Mouse (Mus musculus): ENCODE results near the gene Tpsab1. TPM values are rescaled to one million over a fixed set of nuclear protein-coding genes. Genes with fewer than 3 reads are reported as not detected.
A peak's percentile ranks its signal among the peaks of the same experiment; 100 is the strongest.

Tpsab1 gene
- total RNA-seq, 1 experiment = not detected

GRCm38 (mm10) chr17:25338218-25338617 is 7.1 kb downstream of the Tpsab1 start:
- no peaks in the 10 kb centered on the region for H3K36me3 ChIP-seq (ENCODE audit: control insufficient read depth, insufficient read depth, low read length, poor library complexity, severe bottlenecking)
- no peaks in the 10 kb centered on the region for H3K4me1 ChIP-seq (ENCODE audit: control insufficient read depth in 2 of 2, insufficient read depth in 2 of 2, low read length in 2 of 2, poor library complexity in 1 of 2)
- H3K9me3 ChIP-seq (ENCODE audit: control insufficient read depth, insufficient read depth, low read depth, low read length) = no peaks in the 10 kb centered on the region
- no peak overlapping the region for H3K4me3 ChIP-seq (ENCODE audit: insufficient read depth in 1 of 2, low read depth in 1 of 2, low read length in 2 of 2, poor library complexity in 1 of 2, severe bottlenecking in 1 of 2)
- in situ Hi-C loops (cut with MboI; ENCODE audit: low sequenced_read_pairs in 2 of 2, unreplicated experiment in 2 of 2) = loop anchor here in 1 of 2 experiments (10.0 kb wide), 1 partner anchor 127 kb away; no protein-coding TSS in a partner anchor
- TF ChIP-seq CHD2 (IDR thresholded peaks at IDR 0.05; ENCODE audit: low read depth, low read length) (no peak), ZNF384 (IDR thresholded peaks at IDR 0.05; ENCODE audit: low read depth, low read length) (no peak), HCFC1 (IDR thresholded peaks at IDR 0.05; ENCODE audit: borderline replicate concordance, insufficient read depth, low read length) (no peak), MAFK (IDR thresholded peaks at IDR 0.05; ENCODE audit: insufficient read depth, low read depth, low read length) (no peak), ZC3H11A (IDR thresholded peaks at IDR 0.05; ENCODE audit: borderline replicate concordance, low read depth, low read length) (no peak)
- H3K27ac ChIP-seq (ENCODE audit: insufficient read depth, low read depth, low read length, poor library complexity, severe bottlenecking) = no peak overlapping the region
- no peak for DNase-seq (ENCODE audit: low read depth, low spot score)
- H3K9ac ChIP-seq (ENCODE audit: insufficient read depth, low read depth, low read length, poor library complexity, severe bottlenecking) = no peak overlapping the region

GRCm38 (mm10) chr17:25333943-25334342 is 11.4 kb downstream of the Tpsab1 start:
- TF ChIP-seq HCFC1 (IDR thresholded peaks at IDR 0.05; ENCODE audit: borderline replicate concordance, insufficient read depth, low read length) (0 out of 2 replicates have a peak, but pooled peaks have one; percentile 38), ZC3H11A (IDR thresholded peaks at IDR 0.05; ENCODE audit: borderline replicate concordance, low read depth, low read length) (peak; percentile 93), MAFK (IDR thresholded peaks at IDR 0.05; ENCODE audit: insufficient read depth, low read depth, low read length) (no peak)
- in situ Hi-C loops (cut with MboI; ENCODE audit: low sequenced_read_pairs in 2 of 2, unreplicated experiment in 2 of 2) = loop anchor here in 1 of 2 experiments (10.0 kb wide), 1 partner anchor 131 kb away; no protein-coding TSS in a partner anchor
- no peaks in the 10 kb centered on the region for H3K36me3 ChIP-seq (ENCODE audit: control insufficient read depth, insufficient read depth, low read length, poor library complexity, severe bottlenecking)

GRCm38 (mm10) chr17:25332321-25332720 is 13.0 kb downstream of the Tpsab1 start:
- TF ChIP-seq CHD2 (IDR thresholded peaks at IDR 0.05; ENCODE audit: low read depth, low read length) (no peak), HCFC1 (IDR thresholded peaks at IDR 0.05; ENCODE audit: borderline replicate concordance, insufficient read depth, low read length) (no peak), ZNF384 (IDR thresholded peaks at IDR 0.05; ENCODE audit: low read depth, low read length) (no peak), MAFK (IDR thresholded peaks at IDR 0.05; ENCODE audit: insufficient read depth, low read depth, low read length) (no peak), ZC3H11A (IDR thresholded peaks at IDR 0.05; ENCODE audit: borderline replicate concordance, low read depth, low read length) (no peak)
- H3K36me3 ChIP-seq (ENCODE audit: control insufficient read depth, insufficient read depth, low read length, poor library complexity, severe bottlenecking) = no peaks in the 10 kb centered on the region
- no peak overlapping the region for H3K4me3 ChIP-seq (ENCODE audit: insufficient read depth in 1 of 2, low read depth in 1 of 2, low read length in 2 of 2, poor library complexity in 1 of 2, severe bottlenecking in 1 of 2)
- no peaks in the 10 kb centered on the region for H3K4me1 ChIP-seq (ENCODE audit: control insufficient read depth in 2 of 2, insufficient read depth in 2 of 2, low read length in 2 of 2, poor library complexity in 1 of 2)
- H3K9ac ChIP-seq (ENCODE audit: insufficient read depth, low read depth, low read length, poor library complexity, severe bottlenecking) = no peak overlapping the region
- H3K27ac ChIP-seq (ENCODE audit: insufficient read depth, low read depth, low read length, poor library complexity, severe bottlenecking) = no peak overlapping the region
- no peak for DNase-seq (ENCODE audit: low read depth, low spot score)
- in situ Hi-C loops (cut with MboI; ENCODE audit: low sequenced_read_pairs in 2 of 2, unreplicated experiment in 2 of 2) = loop anchor here in 1 of 2 experiments (10.0 kb wide), 1 partner anchor 132 kb away; no protein-coding TSS in a partner anchor
- H3K9me3 ChIP-seq (ENCODE audit: control insufficient read depth, insufficient read depth, low read depth, low read length) = no peaks in the 10 kb centered on the region

More at GRCm38 (mm10) chr17:25333943-25334342, 11.4 kb downstream of the Tpsab1 start:
- Histone ChIP-seq H3K9me3 (ENCODE audit: control insufficient read depth, insufficient read depth, low read depth, low read length) (no peaks in the 10 kb centered on the region), H3K4me1 (ENCODE audit: control insufficient read depth in 2 of 2, insufficient read depth in 2 of 2, low read length in 2 of 2, poor library complexity in 1 of 2) (no peaks in the 10 kb centered on the region), H3K9ac (ENCODE audit: insufficient read depth, low read depth, low read length, poor library complexity, severe bottlenecking) (no peak overlapping the region), H3K27ac (ENCODE audit: insufficient read depth, low read depth, low read length, poor library complexity, severe bottlenecking) (no peak overlapping the region), H3K4me3 (ENCODE audit: insufficient read depth in 1 of 2, low read depth in 1 of 2, low read length in 2 of 2, poor library complexity in 1 of 2, severe bottlenecking in 1 of 2) (no peak overlapping the region)
- DNase-seq (ENCODE audit: low read depth, low spot score) = peak; percentile 74

GRCm38 (mm10) chr17:25322930-25323329 is 22.4 kb downstream of the Tpsab1 start:
- no peaks in the 10 kb centered on the region for H3K9me3 ChIP-seq (ENCODE audit: control insufficient read depth, insufficient read depth, low read depth, low read length)
- H3K9ac ChIP-seq (ENCODE audit: insufficient read depth, low read depth, low read length, poor library complexity, severe bottlenecking) = no peak overlapping the region
- in situ Hi-C loops (cut with MboI; ENCODE audit: low sequenced_read_pairs in 2 of 2, unreplicated experiment in 2 of 2) = no loop called here
- DNase-seq (ENCODE audit: low read depth, low spot score) = no peak
- no peaks in the 10 kb centered on the region for H3K4me1 ChIP-seq (ENCODE audit: control insufficient read depth in 2 of 2, insufficient read depth in 2 of 2, low read length in 2 of 2, poor library complexity in 1 of 2)
- no peak overlapping the region for H3K4me3 ChIP-seq (ENCODE audit: insufficient read depth in 1 of 2, low read depth in 1 of 2, low read length in 2 of 2, poor library complexity in 1 of 2, severe bottlenecking in 1 of 2)
- no peak for TF ChIP-seq HCFC1 (IDR thresholded peaks at IDR 0.05; ENCODE audit: borderline replicate concordance, insufficient read depth, low read length)
- no peak for TF ChIP-seq ZC3H11A (IDR thresholded peaks at IDR 0.05; ENCODE audit: borderline replicate concordance, low read depth, low read length)
- TF ChIP-seq ZNF384 (IDR thresholded peaks at IDR 0.05; ENCODE audit: low read depth, low read length) = no peak
- TF ChIP-seq CHD2 (IDR thresholded peaks at IDR 0.05; ENCODE audit: low read depth, low read length) = no peak
- TF ChIP-seq MAFK (IDR thresholded peaks at IDR 0.05; ENCODE audit: insufficient read depth, low read depth, low read length) = no peak
- H3K27ac ChIP-seq (ENCODE audit: insufficient read depth, low read depth, low read length, poor library complexity, severe bottlenecking) = no peak overlapping the region
- H3K36me3 ChIP-seq (ENCODE audit: control insufficient read depth, insufficient read depth, low read length, poor library complexity, severe bottlenecking) = no peaks in the 10 kb centered on the region

- in situ Hi-C loops (cut with MboI; ENCODE audit: low sequenced_read_pairs in 2 of 2, unreplicated experiment in 2 of 2) = no loop called here
- H3K4me3 ChIP-seq (ENCODE audit: insufficient read depth in 1 of 2, low read depth in 1 of 2, low read length in 2 of 2, poor library complexity in 1 of 2, severe bottlenecking in 1 of 2) = no peak overlapping the region
- no peaks in the 10 kb centered on the region for H3K4me1 ChIP-seq (ENCODE audit: control insufficient read depth in 2 of 2, insufficient read depth in 2 of 2, low read length in 2 of 2, poor library complexity in 1 of 2)
- TF ChIP-seq HCFC1 (IDR thresholded peaks at IDR 0.05; ENCODE audit: borderline replicate concordance, insufficient read depth, low read length) = no peak
- TF ChIP-seq ZNF384 (IDR thresholded peaks at IDR 0.05; ENCODE audit: low read depth, low read length) = no peak
- TF ChIP-seq MAFK (IDR thresholded peaks at IDR 0.05; ENCODE audit: insufficient read depth, low read depth, low read length) = no peak
- TF ChIP-seq CHD2 (IDR thresholded peaks at IDR 0.05; ENCODE audit: low read depth, low read length) = no peak
- no peak for TF ChIP-seq ZC3H11A (IDR thresholded peaks at IDR 0.05; ENCODE audit: borderline replicate concordance, low read depth, low read length)
- H3K27ac ChIP-seq (ENCODE audit: insufficient read depth, low read depth, low read length, poor library complexity, severe bottlenecking) = no peak overlapping the region
- no peak for DNase-seq (ENCODE audit: low read depth, low spot score)
- no peaks in the 10 kb centered on the region for H3K9me3 ChIP-seq (ENCODE audit: control insufficient read depth, insufficient read depth, low read depth, low read length)
- no peaks in the 10 kb centered on the region for H3K36me3 ChIP-seq (ENCODE audit: control insufficient read depth, insufficient read depth, low read length, poor library complexity, severe bottlenecking)
- no peak overlapping the region for H3K9ac ChIP-seq (ENCODE audit: insufficient read depth, low read depth, low read length, poor library complexity, severe bottlenecking)
Observed at GRCm38 (mm10) chr17:25320819-25321218, 24.5 kb downstream of the Tpsab1 start.

All from ES-E14 (cell line).